Mouse (Mus musculus) stomach, postnatal 0 days (tissue): ENCODE results near the gene Aagab.

ENCODE experiments used
- CTCF ChIP-seq: IDR thresholded peaks from 2 replicates; pipeline ENCODE4 v1.5.1; 2016; ENCODE audit warnings: antibody characterized with exemption, low read depth, mild to moderate bottlenecking, moderate library complexity
- EP300 ChIP-seq: optimal IDR thresholded peaks from 2 replicates; pipeline ENCODE3; 2016; ENCODE audit warnings: antibody characterized with exemption

DNA sequence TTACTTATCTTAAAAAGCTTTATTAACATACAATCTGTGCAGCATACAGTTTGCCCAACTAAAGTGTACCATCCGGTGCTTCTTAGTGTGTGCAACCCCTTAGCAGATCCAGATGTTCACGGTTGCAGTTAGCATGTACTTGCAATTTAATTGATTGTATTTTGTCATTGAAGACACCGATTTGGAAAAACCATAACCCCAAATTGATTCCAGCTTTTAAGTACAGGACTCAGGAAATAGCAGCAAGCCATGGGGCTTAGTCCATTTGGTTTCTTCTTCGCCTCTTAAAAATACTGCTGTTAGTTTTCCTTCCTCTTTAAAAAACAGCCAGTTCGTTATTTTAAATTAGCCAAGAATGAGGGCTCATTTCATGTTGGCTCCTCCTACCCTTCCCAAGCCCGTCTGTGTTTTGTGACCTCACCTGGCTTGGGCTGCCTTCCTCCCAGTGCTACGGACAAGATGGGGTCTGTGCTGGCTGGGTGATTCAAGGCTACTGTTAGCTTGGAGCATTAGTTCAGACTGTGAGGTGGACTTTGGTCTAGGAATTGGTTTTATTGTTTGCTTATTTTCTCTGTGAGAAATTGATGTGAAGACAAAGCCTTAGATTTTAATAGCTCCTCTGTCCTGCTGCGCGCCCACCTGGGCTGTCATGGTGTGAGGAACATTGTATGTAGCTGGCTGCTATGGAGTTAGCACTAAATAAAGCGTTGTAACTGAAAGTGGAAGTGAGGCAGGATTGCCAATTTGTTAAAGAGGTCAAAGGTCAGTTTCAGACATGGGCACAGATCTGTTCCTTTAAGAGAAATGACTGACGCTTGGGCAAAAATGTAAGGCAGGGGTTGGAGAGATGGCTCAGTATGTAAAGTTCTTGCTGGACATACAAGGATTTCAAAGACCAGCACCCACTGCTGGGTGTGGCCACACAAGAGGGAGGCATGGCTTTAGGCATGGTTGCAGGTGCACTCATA is 11.8 kb downstream of the Aagab start:
- TF ChIP-seq EP300: no peak
- TF ChIP-seq CTCF: no peak
